Mouse (Mus musculus): ENCODE data around the gene Zan. TPM values are rescaled to one million over a fixed set of nuclear protein-coding genes. Genes with fewer than 3 reads are reported as not detected.

Gene Zan
- polyA plus RNA-seq, 1 experiment from 2014 or later = not detected

DNA sequence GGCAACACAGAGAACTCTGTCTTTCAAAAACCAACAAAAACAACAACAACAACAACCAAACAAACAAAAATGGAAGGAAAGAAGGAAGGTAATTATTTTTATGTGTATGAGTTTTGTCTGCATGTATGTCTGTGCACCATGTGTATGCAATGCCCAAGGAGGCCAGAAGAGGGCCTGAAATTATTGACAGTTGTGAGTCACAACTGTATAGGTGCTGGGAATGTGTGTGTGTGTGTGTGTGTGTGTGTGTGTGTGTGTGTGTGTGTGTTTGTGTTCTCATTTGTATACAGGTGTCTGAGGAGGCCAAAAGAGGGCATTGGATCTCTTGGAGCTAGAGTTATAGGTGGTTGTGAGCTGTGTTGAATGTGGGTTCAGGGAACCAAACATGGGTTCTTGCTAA is 133.0 kb downstream of the Zan start:
- Histone ChIP-seq H3K4me3 (ENCODE audit: inconsistent target) (no peak overlapping the region), H3K79me2 (ENCODE audit: inconsistent target) (no peaks in the 10 kb centered on the region), H3K27ac (no peak overlapping the region), H3K36me3 (ENCODE audit: inconsistent target) (no peaks in the 10 kb centered on the region)

DNA sequence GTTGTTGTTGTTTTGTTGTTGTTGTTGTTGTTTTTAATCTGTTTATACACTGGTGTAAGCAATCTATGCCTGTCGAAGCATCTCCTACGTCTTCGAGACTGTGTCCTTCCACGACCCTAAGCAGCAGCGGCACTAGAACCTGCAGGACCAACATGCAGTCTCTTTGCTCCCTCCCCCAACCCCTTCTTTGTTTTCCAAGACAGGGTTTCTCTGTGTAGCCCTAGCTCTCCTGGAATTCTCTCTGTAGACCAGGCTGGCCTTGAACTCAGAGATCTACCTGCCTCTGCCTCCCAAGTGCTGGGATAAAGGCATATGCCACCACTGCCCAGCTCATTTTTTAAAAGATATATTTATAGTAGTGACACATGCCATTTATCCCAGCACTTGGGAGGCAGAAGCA is 133.5 kb downstream of the Zan start:
- no peak overlapping the region for H3K4me3 ChIP-seq (ENCODE audit: inconsistent target)
- WGBS (ENCODE audit: missing documents) = 93% methylated on average over 5 of the region's 5 CpGs

DNA sequence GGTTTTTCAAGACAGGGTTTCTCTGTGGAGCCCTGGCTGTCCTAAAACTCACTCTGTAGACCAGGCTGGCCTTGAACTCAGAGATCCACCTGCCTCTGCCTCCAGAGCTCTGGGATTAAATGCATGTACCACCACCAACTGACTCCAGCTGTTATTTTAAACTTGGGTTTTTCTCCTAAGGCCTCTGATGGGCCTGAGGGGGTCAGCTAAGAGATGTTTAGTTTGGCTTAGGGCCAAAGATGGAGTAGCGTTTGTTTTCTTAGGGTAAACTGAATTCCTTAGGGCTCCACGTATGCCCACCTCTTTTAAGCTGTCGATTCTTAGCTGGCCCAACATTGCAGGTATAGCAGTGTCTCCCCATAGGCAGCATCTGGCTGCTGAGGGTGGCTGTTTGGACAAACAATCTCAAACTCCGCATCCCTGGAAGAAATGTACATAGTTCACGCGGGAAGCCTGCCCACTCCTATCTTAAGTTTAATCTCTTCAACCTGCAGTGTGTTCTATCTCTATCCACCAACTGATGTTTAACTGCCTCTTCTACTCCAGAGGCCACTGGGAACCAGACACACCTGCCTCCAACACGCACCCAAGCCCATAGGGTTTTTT is 134.4 kb downstream of the Zan start:
- H3K36me3 ChIP-seq (ENCODE audit: inconsistent target) = no peaks in the 10 kb centered on the region
- 81% methylated on average over 7 of the region's 7 CpGs for WGBS (ENCODE audit: missing documents)
- H3K4me3 ChIP-seq (ENCODE audit: inconsistent target) = no peak overlapping the region
- no peaks in the 10 kb centered on the region for H3K79me2 ChIP-seq (ENCODE audit: inconsistent target)
- no peak overlapping the region for H3K27ac ChIP-seq

More for the DNA sequence above, 133.5 kb downstream of the Zan start:
- Histone ChIP-seq H3K79me2 (ENCODE audit: inconsistent target) (no peaks in the 10 kb centered on the region), H3K36me3 (ENCODE audit: inconsistent target) (no peaks in the 10 kb centered on the region), H3K27ac (no peak overlapping the region)

DNA sequence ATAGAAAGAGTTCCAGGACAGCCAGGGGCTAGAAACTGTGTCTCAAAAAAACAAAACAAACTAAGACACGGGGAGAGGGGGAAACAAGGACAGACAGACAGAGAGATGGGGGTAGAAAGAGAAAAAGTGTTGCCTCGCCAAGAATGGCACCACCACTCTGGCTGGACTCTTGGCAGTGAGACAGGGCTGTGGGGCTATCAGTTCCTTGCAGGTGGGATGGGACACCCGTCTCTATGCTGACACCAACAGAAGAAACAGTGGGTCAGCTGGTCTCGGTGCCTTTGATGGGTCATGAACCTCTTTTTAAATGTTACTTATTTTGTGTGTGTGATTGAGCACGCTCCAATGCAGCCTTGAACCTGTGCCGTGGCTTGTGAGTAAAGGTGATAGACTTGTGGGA is 136.6 kb downstream of the Zan start:
- H3K79me2 ChIP-seq (ENCODE audit: inconsistent target) = no peaks in the 10 kb centered on the region
- no peak overlapping the region for H3K27ac ChIP-seq
- H3K36me3 ChIP-seq (ENCODE audit: inconsistent target) = no peaks in the 10 kb centered on the region
- no peak overlapping the region for H3K4me3 ChIP-seq (ENCODE audit: inconsistent target)
- WGBS (ENCODE audit: missing documents) = 82% methylated on average over 6 of the region's 6 CpGs

DNA sequence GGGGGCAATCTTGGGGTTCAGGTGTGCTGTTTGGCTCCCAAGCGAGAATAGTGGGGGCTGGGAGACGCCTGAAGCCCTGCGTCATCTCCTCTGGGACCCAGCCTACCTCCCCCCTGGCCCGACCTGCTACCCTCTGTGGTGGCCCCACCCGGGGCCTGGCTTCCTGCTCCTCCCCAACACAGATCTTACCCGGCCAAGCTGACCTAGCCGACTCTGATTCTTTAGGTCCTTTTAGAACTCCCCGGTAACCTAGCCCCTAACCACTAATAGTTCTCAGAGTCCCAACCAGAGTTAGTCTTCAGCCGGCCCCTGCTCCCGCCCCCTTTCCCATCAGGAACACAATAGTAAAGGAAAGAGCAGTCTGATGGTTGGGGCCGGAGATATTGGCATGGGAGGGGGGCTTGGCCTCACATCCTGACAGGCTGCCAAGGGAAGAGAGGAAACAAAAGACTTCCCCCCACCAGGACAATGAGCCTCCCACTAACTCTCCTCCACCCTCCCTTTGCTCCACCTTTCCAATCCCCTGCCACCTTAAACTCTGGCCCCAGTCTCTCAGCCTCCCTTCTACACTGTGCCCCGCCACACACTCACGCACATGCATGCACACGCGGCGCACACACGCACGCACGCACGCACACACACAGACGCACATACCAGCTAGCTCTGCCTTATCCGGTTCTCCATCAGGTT is 137.4 kb downstream of the Zan start:
- no peaks in the 10 kb centered on the region for H3K36me3 ChIP-seq (ENCODE audit: inconsistent target)
- H3K4me3 ChIP-seq (ENCODE audit: inconsistent target) = no peak overlapping the region
- no peak overlapping the region for H3K27ac ChIP-seq
- WGBS (ENCODE audit: missing documents) = 36% methylated on average over 22 of the region's 22 CpGs
- no peaks in the 10 kb centered on the region for H3K79me2 ChIP-seq (ENCODE audit: inconsistent target)

DNA sequence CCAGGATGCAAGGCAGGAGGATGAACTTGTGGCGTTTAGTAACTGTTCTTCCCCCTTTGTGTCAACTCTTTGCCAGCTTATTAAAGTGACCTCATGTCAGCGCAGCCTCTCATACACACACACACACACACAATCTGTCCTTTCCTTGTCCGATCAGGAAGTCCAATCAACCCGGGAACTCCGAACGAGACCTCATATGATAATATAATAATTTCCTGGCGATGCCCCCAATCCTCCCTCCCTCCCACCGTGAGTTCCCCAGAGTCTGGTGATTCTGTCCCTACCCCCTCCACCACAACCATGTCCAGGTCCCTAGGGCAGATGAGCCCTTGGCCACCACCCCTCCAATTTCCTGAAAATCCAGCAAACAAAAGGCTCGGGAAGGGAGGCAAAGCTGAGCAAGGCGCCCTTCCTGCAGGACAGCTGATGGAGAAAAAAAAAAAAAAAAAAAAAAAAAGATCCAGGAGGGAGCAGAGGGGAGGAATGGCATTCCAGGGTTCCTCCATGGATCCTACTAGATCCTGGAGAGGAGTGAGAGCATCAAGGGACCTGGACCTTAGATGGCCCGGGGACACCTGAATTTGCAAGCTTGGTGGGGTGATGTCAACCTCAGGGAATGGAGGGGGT is 138.1 kb downstream of the Zan start:
- Histone ChIP-seq H3K4me3 (ENCODE audit: inconsistent target) (peak overlapping the region; percentile 46), H3K27ac (no peak overlapping the region), H3K79me2 (ENCODE audit: inconsistent target) (no peaks in the 10 kb centered on the region), H3K36me3 (ENCODE audit: inconsistent target) (no peaks in the 10 kb centered on the region)
- WGBS (ENCODE audit: missing documents) = 6% methylated on average over 8 of the region's 11 CpGs

DNA sequence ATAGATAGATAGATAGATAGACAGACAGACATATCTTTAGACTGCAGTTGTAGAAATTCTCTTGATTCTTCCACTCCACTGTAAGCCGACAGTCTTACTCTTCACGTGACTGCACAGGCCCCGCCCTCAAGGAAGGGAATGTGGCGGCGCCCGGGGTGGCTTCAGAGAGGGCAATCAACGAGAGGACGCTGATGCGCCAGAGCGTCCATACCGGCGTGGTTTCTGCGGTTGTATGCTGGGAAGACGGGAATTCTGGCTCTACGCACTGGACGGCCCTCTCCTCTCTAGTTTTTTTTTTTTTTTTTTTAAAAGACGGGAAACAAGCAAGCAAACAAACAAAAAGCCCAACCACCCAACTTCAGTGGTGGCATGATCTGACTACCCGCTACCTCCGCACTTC is 138.6 kb downstream of the Zan start:
- Histone ChIP-seq H3K79me2 (ENCODE audit: inconsistent target) (peaks cover 1% of the 10 kb centered on the region; the same call in 1 of the 2 replicates), H3K4me3 (ENCODE audit: inconsistent target) (peak overlapping the region; percentile 46), H3K27ac (no peak overlapping the region), H3K36me3 (ENCODE audit: inconsistent target) (no peaks in the 10 kb centered on the region)
- 1% methylated on average over 18 of the region's 19 CpGs for WGBS (ENCODE audit: missing documents)

DNA sequence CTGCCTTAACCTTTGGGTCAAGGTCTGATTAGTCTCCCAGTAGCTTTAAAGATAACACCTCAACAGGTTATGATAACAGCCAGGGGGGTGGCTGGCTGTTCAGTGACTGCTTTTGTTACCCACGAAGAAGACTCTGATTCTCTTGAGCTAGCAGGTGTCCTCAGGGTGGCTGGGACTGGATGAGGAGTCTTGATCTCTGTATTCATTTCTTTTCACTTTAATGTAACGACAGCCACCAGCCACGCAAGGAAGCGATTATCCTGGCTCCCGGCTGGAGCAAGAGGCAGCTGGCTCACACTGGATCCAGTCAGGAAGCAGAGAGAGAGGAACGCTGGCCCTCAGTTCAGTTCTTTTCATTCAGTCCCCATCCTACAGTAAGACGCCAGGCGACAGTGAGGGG is 139.7 kb downstream of the Zan start:
- H3K4me3 ChIP-seq (ENCODE audit: inconsistent target) = no peak overlapping the region
- peaks cover 12% of the 10 kb centered on the region for H3K79me2 ChIP-seq (ENCODE audit: inconsistent target)
- WGBS (ENCODE audit: missing documents) = 91% methylated on average over 7 of the region's 8 CpGs
- H3K27ac ChIP-seq = no peak overlapping the region
- no peaks in the 10 kb centered on the region for H3K36me3 ChIP-seq (ENCODE audit: inconsistent target)

DNA sequence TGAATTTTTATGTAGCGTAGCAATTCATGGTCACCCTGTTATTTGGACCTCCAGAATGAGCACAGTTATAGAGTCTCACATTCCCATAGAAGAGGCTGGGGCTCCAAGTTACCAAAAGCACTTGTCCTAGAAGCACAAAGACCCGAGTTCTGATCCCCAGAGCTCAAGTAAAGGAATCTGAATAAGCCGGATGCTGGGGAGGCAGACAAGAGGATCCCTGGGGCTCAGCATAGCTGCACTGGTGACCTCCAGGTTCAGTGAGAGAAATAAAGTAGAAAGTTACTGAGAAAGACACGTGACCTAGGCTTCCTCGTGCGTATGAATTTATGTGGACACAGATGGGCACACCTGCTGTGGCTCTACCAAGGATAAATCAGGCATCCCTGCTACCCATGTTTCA is 141.8 kb downstream of the Zan start:
- Histone ChIP-seq H3K79me2 (ENCODE audit: inconsistent target) (peaks cover 28% of the 10 kb centered on the region), H3K27ac (no peak overlapping the region), H3K4me3 (ENCODE audit: inconsistent target) (no peak overlapping the region), H3K36me3 (ENCODE audit: inconsistent target) (no peaks in the 10 kb centered on the region)
- 94% methylated on average over 6 of the region's 6 CpGs for WGBS (ENCODE audit: missing documents)

DNA sequence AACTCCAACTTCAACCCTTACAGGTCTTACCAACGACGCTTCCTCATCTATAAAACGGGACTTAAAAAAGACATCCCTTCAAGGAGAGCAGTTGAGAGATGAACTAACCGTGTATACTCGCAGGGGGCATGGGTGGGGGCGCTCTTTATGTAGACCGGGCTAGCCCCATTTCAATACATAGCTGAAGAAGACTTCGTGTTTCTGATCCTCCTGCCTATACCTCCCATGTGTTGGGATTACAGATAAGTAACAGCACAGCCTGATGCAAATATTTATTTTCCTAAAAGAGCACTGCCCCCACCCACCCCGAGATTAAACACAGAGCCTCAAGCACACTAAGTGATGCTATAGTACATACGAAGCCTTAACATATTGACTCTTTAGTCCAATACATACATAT is 142.5 kb downstream of the Zan start:
- peaks cover 29% of the 10 kb centered on the region for H3K79me2 ChIP-seq (ENCODE audit: inconsistent target)
- no peak overlapping the region for H3K27ac ChIP-seq
- H3K36me3 ChIP-seq (ENCODE audit: inconsistent target) = 0 out of 2 replicates have a peak, but pooled peaks cover 2% of the 10 kb centered on the region
- 39% methylated on average over 10 of the region's 10 CpGs for WGBS (ENCODE audit: missing documents)
- no peak overlapping the region for H3K4me3 ChIP-seq (ENCODE audit: inconsistent target)

DNA sequence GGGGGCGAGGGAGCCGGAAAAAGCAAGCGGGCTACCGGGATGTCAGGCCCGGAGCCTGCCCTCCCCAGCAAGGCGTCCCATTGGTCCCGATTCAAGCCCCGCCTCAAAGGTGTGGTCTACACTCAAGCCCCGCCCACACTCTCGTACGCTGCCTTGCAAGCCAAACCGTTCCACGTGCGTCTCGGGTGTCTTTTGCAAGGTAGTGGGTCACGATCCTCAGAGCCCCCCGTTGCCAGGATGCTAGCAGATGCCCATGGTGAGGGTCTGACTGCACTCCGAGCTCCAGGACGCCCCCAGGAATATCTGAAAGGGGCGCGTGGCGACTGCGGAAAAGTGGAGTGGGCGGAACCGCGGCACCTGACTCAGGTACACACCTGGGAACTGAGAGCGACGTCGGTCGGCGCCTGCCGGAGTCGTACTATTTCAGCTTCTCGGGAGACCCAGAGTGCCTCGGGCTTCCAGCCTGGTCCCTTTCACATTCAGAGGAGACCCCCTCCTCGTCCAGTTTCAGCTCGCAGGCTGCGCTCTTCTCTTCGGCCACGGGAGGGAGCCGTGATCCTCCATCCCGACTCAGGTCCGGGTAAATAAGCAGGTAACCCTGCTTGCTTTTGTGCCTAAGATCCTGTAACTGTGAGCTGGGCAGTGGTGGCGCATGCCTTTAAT is 143.2 kb downstream of the Zan start, which contains the start of gene Slc12a9:
Gene Slc12a9, minus strand, starts transcription at position 86 of the 663 bp plus-strand sequence.
- Histone ChIP-seq H3K4me3 (ENCODE audit: inconsistent target) (peak within 1 kb of the TSS; percentile 66), H3K36me3 (ENCODE audit: inconsistent target) (peaks cover 4% of the 10 kb centered on the region; the same call in 1 of the 2 replicates), H3K27ac (peak within 1 kb of the TSS; percentile 28; the same call in 1 of the 2 replicates), H3K79me2 (ENCODE audit: inconsistent target) (peaks cover 29% of the 10 kb centered on the region)
- WGBS (ENCODE audit: missing documents) = under 1% methylated on average over 44 of the region's 44 CpGs

DNA sequence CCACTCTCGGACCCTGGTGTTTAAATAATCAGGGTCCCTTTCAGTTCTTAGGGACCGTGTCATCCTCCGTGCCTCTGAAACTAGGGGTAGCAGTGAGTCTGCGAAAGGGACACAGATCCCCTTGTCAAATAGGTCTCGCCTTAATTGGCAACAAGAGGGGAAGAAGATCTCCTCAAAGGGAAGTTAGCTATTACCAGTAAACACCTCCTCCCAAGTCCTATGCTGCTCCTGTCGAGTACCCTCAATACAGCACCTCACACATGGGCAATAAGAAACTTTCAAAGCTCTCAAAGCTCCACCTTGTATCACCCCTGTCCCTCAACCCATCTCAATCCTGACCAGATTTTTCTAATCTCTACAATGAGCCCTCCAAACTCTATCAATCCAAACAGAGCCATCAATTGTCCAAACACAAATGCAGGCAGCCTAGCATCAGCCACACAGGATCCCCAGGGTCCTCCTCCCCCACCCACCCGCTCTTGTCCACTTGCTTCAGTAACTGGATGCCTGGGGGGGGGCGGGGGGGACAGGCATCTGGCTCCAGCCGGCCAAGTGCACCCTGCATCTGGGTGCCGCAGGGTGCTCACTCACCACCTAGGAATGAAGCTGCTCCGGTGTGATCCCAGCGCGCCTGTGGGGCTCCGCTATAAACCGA is 143.9 kb downstream of the Zan start:
- Histone ChIP-seq H3K36me3 (ENCODE audit: inconsistent target) (peaks cover 11% of the 10 kb centered on the region), H3K27ac (peak overlapping the region; percentile 28; the same call in 1 of the 2 replicates), H3K4me3 (ENCODE audit: inconsistent target) (peak overlapping the region; percentile 66), H3K79me2 (ENCODE audit: inconsistent target) (peaks cover 29% of the 10 kb centered on the region)
- 2% methylated on average over 13 of the region's 15 CpGs for WGBS (ENCODE audit: missing documents)

DNA sequence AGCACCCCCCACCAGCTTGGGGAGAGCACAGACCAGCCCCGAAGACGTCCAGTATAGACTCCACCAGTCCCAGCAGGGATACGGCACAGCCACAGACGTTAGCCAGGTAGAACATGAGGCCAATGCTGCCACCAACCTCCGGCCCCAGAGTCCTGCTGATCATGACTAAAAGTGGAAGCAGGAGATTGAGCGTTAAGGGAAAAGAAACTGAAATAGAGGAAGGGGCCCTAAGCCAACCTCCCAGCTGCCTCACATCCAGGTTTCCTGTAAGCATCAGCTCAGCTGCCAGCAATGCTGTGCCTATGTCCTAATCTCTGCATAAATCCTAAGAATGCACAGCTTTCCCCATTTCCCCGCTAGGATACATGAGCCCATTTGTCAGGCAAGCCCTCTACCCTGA is 146.0 kb downstream of the Zan start:
- peaks cover 29% of the 10 kb centered on the region for H3K79me2 ChIP-seq (ENCODE audit: inconsistent target)
- H3K27ac ChIP-seq = no peak overlapping the region
- H3K4me3 ChIP-seq (ENCODE audit: inconsistent target) = no peak overlapping the region
- H3K36me3 ChIP-seq (ENCODE audit: inconsistent target) = peaks cover 28% of the 10 kb centered on the region
- 49% methylated on average over 7 of the region's 7 CpGs for WGBS (ENCODE audit: missing documents)
